Mouse (Mus musculus) neural tube, embryonic 14.5 days (tissue): Measurements from ENCODE around the gene Gpc2. TPM values are rescaled to one million over a fixed set of nuclear protein-coding genes. Genes with fewer than 3 reads are reported as not detected.

ENCODE experiments used
- ATAC-seq: fragments of 200-750 bp; cut with Nextera tagmentation; 2 replicates; pipeline ENCODE4 v1.8.0; 2017; ENCODE audit warnings: low read depth, mild to moderate bottlenecking, moderate TSS enrichment, moderate library complexity
- H3K27ac ChIP-seq: fragments of 300-500 bp; sonication (generic); 2 replicates; pipeline ENCODE4 v1.5.1; 2014; ENCODE audit warnings: low read depth, mild to moderate bottlenecking, control low read depth, low read length, moderate library complexity, mixed read lengths
- H3K27me3 ChIP-seq: fragments of 300-500 bp; sonication (generic); 2 replicates; pipeline ENCODE4 v1.6.1; 2014; ENCODE audit warnings: low read length; ENCODE audit not compliant: control insufficient read depth, insufficient read depth
- H3K36me3 ChIP-seq: fragments of 300-500 bp; sonication (generic); 2 replicates; pipeline ENCODE4 v1.6.1; 2014; ENCODE audit warnings: low read length, mixed read lengths; ENCODE audit not compliant: control insufficient read depth, insufficient read depth
- H3K4me1 ChIP-seq: fragments of 300-500 bp; sonication (generic); 2 replicates; pipeline ENCODE4 v1.6.1; 2014; ENCODE audit warnings: low read length; ENCODE audit not compliant: control insufficient read depth, insufficient read depth
- H3K4me2 ChIP-seq: fragments of 300-500 bp; sonication (generic); 2 replicates; pipeline ENCODE4 v1.6.1; 2014; ENCODE audit warnings: mild to moderate bottlenecking, low read depth, low read length, control low read depth
- H3K4me3 ChIP-seq: fragments of 300-500 bp; sonication (generic); 2 replicates; pipeline ENCODE4 v1.5.1; 2014; ENCODE audit warnings: low read depth, low read length, control low read depth, mixed read lengths
- H3K9ac ChIP-seq: fragments of 300-500 bp; sonication (generic); replicated peaks from 2 replicates; pipeline ENCODE4 v1.6.1; 2014; ENCODE audit warnings: low read depth, mild to moderate bottlenecking, control low read depth, low read length, mixed read lengths
- H3K9me3 ChIP-seq: fragments of 300-500 bp; sonication (generic); 2 replicates; pipeline ENCODE4 v1.6.1; 2016; ENCODE audit warnings: low read length; ENCODE audit not compliant: control insufficient read depth
- WGBS: fragments of 180-500 bp; shearing (Covaris S2); extraction: QIAGEN DNeasy Blood & Tissue Kit; methylation state at CpG from one replicate; pipeline ENCODE4 v1.1.7; 2014; 5-methylcytosine and 5-hydroxymethylcytosine counted together
- polyA plus RNA-seq: library from polyadenylated mRNA; unstranded; fragments of >200 nt; fragmentation: Nextera tagmentation; extraction: Ambion mirVana; gene quantifications from 2 replicates; pipeline ENCODE4 v1.2.1, GENCODE M21; 2014

The Gpc2 gene
- polyA plus RNA-seq = 25.7 and 25.8 TPM in 2 replicates

DNA sequence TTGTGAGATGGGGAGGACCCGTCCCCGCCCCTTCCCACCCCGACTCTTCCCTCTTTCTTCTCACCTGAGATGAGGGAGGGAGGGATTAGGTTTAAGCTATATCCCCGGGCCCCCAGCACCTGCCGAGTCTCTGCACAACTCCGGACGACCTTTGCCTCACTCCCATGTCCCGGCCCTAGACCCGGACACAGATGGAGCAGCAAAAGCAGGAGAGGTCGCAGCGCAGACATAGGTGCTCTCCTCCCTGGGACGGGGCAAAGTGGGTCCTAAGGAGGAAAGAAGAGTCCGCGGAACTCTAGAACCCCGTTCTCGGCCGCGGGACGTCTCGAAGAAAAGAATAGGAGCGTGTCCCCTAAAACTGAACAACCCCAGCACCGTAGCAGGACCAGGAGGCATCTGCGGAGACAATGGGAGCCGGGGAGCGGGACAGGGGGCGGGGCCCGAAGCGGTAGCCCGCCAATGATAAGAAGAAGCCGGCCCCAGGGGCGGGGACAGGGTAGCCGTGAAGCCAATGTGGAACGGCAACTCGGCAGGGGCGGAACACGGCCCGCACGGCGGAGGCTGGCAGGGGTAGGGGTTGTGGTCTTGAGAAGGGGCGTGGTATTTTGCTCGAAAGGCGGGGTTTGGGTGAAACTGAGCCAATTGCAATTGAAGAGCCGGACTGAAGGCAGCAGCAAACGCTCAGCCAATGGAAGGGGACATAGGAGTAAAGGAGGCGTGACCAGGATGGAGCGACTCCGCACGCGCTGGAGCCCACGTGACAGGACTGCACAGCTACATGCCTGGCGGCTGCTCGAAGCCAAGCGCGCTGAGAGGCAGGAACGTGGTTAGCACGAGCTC, at the start of gene Gpc2, which contains the start of the genes Gm43720 and Stag3:
Gpc2 (minus strand) TSS at position 421 of the 840 bp plus-strand sequence.
Gm43720 (minus strand) TSS at position 374 of the 840 bp plus-strand sequence.
Stag3 (plus strand) TSS at position 656 of the 840 bp plus-strand sequence.
- Histone ChIP-seq H3K9ac (peak within 1 kb of the TSS; percentile 79), H3K4me1 (peaks cover 41% of the 10 kb centered on the region), H3K9me3 (no peaks in the 10 kb centered on the region), H3K4me3 (peak within 1 kb of the TSS; percentile 71), H3K27ac (peak within 1 kb of the TSS; percentile 71), H3K36me3 (peaks cover 4% of the 10 kb centered on the region; the same call in 1 of the 2 replicates), H3K27me3 (no peaks in the 10 kb centered on the region), H3K4me2 (peak within 1 kb of the TSS; percentile 62)
- WGBS = under 1% methylated on average over 56 of the region's 56 CpGs
- peak; percentile 98 for ATAC-seq

DNA sequence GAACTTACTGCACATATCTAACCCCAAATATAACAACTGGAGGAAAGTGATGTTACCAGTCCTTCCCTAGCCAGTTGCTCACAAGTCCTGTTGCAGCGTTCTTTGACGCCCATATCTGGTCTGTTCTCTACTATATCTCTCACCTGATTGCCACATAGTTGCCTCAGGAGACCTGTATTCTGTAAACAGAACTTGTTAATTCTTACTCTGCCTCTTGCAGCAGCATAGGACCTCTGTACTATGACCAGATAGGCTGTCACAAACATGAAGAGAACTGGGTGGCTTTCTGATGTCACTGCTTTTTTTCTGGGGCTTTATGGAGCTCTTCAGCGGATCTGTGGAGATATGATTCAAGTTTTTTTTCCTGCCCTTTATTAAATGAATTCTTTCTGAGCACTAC, 33.0 kb upstream of the Gpc2 start:
- no peak overlapping the region for H3K9ac ChIP-seq
- no peak overlapping the region for H3K4me2 ChIP-seq
- WGBS = 90% methylated on average over 3 of the region's 3 CpGs
- ATAC-seq = no peak
- H3K9me3 ChIP-seq = no peaks in the 10 kb centered on the region
- no peaks in the 10 kb centered on the region for H3K36me3 ChIP-seq
- H3K27ac ChIP-seq = no peak overlapping the region
- H3K4me1 ChIP-seq = no peaks in the 10 kb centered on the region
- H3K27me3 ChIP-seq = no peaks in the 10 kb centered on the region
- H3K4me3 ChIP-seq = no peak overlapping the region

DNA sequence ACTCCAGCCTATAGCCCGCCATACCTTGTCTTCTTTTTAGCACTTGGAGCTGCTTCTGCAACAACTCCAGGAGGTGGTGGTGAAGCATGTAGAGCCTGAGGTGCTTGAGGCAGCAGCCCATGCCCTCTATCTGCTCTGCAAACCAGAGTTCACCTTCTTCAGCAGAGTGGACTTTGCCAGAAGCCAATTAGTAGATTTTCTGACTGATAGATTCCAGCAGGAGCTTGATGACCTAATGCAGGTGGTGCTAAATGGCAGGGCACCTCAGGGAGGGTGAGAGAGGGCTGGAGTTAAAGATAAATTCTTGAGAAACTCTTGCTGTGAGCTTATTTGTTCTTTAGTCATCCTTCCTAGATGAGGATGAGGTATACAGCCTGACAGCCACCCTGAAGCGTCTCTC, 19.8 kb upstream of the Gpc2 start:
- WGBS = 84% methylated on average over 2 of the region's 2 CpGs
- Histone ChIP-seq H3K9me3 (no peaks in the 10 kb centered on the region), H3K4me3 (no peak overlapping the region), H3K36me3 (no peaks in the 10 kb centered on the region), H3K27ac (no peak overlapping the region), H3K27me3 (no peaks in the 10 kb centered on the region), H3K4me1 (no peaks in the 10 kb centered on the region), H3K4me2 (no peak overlapping the region), H3K9ac (no peak overlapping the region)
- ATAC-seq = no peak

DNA sequence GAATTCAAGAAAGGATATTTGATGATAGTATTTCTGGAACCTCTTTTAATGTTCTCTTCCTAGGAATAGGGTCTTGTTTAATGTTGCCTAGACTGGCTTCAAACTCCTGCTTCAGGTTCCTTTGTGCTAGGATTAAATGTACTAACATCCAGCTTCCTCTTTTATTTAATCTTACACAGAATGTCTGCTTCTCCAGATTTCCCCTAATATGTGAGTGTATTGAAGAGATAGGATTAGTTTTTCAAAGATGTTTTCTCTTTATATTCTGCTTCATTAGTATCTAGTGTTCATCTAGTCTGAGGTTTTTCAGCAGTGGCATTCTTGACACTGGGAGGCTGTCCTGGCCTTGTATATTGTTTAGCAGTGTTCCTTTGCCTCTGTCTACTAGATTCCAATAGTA, 14.4 kb upstream of the Gpc2 start:
- Histone ChIP-seq H3K4me2 (no peak overlapping the region), H3K27me3 (no peaks in the 10 kb centered on the region), H3K4me1 (no peaks in the 10 kb centered on the region), H3K9ac (no peak overlapping the region), H3K36me3 (no peaks in the 10 kb centered on the region), H3K9me3 (no peaks in the 10 kb centered on the region), H3K27ac (no peak overlapping the region), H3K4me3 (no peak overlapping the region)
- no peak for ATAC-seq

DNA sequence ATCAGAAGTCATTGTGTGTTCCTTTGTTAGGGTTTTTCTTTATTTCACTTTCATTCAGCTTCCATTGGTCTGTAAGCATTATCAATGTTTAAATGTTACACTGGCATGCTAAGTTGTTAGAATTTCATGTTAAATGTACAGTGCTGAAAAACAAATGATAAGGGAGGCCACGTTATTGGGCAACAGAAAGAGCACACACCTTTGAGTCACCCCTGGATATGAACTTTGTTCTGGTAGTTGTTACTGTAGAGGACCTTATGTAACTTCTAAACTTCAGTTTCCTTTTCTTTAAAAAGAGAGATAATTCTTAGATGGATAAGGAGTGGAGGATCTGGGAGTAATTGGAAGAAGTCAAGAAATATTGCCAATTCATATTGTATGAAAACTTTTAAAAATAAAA, 11.8 kb upstream of the Gpc2 start:
- WGBS = 87% methylated on average over 1 of the region's 1 CpGs
- H3K4me3 ChIP-seq = no peak overlapping the region
- no peaks in the 10 kb centered on the region for H3K36me3 ChIP-seq
- H3K4me1 ChIP-seq = no peaks in the 10 kb centered on the region
- H3K4me2 ChIP-seq = no peak overlapping the region
- no peak overlapping the region for H3K27ac ChIP-seq
- no peaks in the 10 kb centered on the region for H3K27me3 ChIP-seq
- ATAC-seq = no peak
- H3K9ac ChIP-seq = no peak overlapping the region
- no peaks in the 10 kb centered on the region for H3K9me3 ChIP-seq

DNA sequence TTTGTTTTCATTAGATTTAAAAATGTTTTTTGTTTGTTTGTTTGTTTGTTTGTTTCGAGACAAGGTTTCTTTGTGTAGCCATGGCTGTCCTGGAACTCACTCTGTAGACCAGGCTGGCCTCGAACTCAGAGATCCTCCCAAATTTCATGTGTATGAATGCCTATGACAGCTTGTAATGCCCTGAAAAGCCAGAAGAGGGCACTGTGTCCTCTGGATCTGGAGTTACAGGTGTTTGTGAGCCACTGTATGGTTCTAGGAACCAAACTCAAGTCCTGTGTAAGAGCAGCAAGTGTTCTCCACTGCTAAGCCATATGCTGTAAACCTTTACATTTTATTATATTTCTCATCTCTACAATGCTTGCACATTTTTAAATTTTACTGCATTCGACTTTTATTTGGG, 8.1 kb upstream of the Gpc2 start:
- Histone ChIP-seq H3K9me3 (no peaks in the 10 kb centered on the region), H3K4me3 (no peak overlapping the region), H3K27me3 (no peaks in the 10 kb centered on the region), H3K4me1 (no peaks in the 10 kb centered on the region), H3K27ac (no peak overlapping the region), H3K9ac (no peak overlapping the region), H3K36me3 (no peaks in the 10 kb centered on the region), H3K4me2 (no peak overlapping the region)
- no peak for ATAC-seq
- WGBS = 82% methylated on average over 3 of the region's 3 CpGs

DNA sequence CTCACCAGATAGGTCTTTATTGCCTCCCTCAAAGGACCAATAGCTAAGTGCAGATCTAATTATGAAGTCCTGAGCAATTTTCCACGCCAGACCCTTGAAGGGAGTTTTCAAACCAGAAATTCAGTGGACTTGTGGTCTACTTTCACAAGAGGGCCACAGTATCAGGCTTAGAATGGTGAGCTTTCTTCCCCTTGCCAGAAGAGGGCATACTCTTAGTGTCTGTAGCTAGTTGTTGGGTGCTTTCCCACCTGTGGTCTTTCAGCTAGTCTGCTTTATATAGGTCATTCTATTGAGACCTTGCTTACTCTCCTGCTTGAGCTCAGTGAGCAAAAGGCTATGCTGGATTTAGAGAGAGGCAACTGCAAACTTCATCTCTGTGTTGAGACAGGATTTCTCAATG, 3.7 kb upstream of the Gpc2 start:
- Histone ChIP-seq H3K4me3 (no peak overlapping the region), H3K27ac (no peak overlapping the region), H3K4me2 (no peak overlapping the region), H3K4me1 (peaks cover 4% of the 10 kb centered on the region), H3K9me3 (no peaks in the 10 kb centered on the region), H3K27me3 (no peaks in the 10 kb centered on the region), H3K36me3 (no peaks in the 10 kb centered on the region), H3K9ac (no peak overlapping the region)
- 44% methylated on average over 1 of the region's 1 CpGs for WGBS
- no peak for ATAC-seq

DNA sequence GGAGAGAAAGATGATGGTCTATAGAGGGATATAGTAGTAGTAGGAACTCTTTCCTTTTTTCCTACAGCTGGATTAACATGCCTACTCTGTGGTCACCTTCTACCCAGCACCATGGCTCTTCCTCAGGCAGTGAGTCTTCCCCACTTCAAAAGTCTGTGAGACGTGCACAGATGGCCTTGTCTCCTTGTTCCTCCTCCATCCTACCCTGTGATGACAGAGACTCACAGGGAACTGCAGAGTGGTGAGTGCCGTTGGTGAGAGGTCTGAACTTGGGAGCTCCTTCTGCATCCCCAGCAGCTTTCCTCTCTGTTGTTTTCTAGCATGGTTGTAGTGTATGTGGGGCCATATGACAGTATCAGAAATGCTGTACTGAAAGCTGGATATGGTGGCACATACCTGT, 2.0 kb upstream of the Gpc2 start:
- WGBS = 83% methylated on average over 2 of the region's 2 CpGs
- H3K27me3 ChIP-seq = no peaks in the 10 kb centered on the region
- peaks cover 4% of the 10 kb centered on the region; the same call in 1 of the 2 replicates for H3K36me3 ChIP-seq
- no peak for ATAC-seq
- H3K27ac ChIP-seq = no peak overlapping the region
- H3K4me1 ChIP-seq = peaks cover 22% of the 10 kb centered on the region
- H3K4me3 ChIP-seq = no peak overlapping the region
- H3K9me3 ChIP-seq = no peaks in the 10 kb centered on the region
- H3K9ac ChIP-seq = no peak overlapping the region
- H3K4me2 ChIP-seq = no peak overlapping the region

DNA sequence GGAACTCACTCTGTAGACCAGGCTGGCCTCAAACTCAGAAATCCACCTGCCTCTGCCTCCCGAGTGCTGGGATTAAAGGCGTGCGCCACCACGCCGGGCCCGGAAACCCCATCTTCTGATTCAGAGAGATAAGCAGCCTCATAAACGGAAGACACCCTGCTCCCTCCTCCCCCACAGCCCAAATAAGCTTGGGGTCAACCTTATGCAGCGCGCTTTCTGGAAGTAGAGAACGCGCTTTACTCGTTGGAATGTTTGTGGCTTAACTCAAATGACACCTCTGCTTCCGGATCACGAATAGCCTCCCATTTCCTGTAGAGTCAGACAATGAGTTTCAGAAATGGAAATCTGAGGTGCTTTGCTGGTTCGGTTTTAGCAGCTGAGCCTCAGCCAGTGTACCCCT, 1.0 kb upstream of the Gpc2 start:
- H3K4me3 ChIP-seq = peak overlapping the region; percentile 71; the same call in 1 of the 2 replicates

More for the DNA sequence above, 1.0 kb upstream of the Gpc2 start:
- H3K27ac ChIP-seq = no peak overlapping the region
- no peaks in the 10 kb centered on the region for H3K27me3 ChIP-seq
- H3K9ac ChIP-seq = no peak overlapping the region
- H3K36me3 ChIP-seq = peaks cover 4% of the 10 kb centered on the region; the same call in 1 of the 2 replicates
- peaks cover 31% of the 10 kb centered on the region for H3K4me1 ChIP-seq
- WGBS = 95% methylated on average over 14 of the region's 15 CpGs
- no peak overlapping the region for H3K4me2 ChIP-seq
- no peak for ATAC-seq
- no peaks in the 10 kb centered on the region for H3K9me3 ChIP-seq
